Mouse (Mus musculus) T-helper 1 cell (primary cell): Measurements from ENCODE around the gene Tapbpl.

Source experiments
- in situ Hi-C: fragments of 300-600 bp; cut with MboI, MseI; formaldehyde crosslinking; loops from one replicate; pipeline ENCODE4 v1.15.1; 2025; ENCODE audit warnings: high pct_unique_total_duplicates

Gene Tapbpl

DNA sequence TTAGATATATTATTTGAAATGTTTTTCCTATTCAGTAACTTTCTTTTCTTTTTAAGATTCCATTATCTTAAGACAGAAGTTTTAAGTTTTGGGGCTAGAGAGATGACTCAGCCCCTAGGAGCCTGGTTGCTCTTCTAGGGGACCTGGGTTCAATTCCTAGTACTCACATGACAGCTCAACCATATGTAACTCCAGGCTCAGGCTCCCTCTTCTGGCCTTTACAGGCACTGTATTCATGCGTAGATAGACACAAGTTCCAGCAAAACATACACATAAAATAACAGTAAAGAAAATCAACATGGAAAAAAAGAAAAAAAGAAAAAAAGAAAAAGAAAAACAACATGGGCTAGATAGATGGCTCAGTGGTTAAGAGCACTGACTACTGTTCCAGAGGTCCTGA, 21.2 kb downstream of the Tapbpl start:
- in situ Hi-C loops, result no loop called here

DNA sequence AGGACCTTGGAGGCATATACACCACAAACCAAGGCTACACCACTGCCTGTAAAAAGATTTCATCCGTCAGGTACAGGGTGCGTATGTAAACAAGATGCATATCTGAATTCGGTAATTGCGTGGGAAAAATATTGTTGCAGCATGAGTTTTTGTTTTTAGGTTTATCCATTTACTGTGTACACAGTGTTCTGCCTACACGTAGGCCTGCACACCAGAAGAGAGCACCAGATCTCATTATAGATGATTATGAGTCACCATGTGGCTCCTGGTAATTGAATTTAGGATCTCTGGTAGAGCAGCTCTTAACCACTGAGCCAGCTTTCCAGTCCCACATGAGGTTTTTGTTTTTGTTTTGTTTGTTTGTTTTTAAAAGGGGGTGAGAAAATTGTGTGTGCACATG, 34.5 kb downstream of the Tapbpl start:
- in situ Hi-C loops, result no loop called here

DNA sequence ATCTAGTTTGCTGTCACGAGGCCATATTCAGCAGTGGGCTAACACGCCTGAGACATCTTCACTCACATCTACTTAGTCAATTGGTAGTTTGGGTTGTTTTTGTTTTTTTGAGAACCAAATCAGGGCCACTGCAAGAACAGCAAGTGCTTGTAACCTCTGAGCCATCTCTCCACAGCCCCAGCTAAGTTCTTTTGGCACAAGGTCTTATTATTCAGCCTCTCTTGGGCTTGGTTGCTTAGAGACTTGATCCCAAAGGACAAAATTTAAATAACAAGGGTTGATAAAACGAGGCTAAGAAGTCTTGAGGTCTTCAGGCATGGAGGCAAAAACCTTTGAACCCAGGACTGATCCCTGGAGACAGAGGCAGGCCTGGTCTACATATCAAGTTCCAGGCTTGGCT, 35.4 kb downstream of the Tapbpl start:
- in situ Hi-C loops, result no loop called here

DNA sequence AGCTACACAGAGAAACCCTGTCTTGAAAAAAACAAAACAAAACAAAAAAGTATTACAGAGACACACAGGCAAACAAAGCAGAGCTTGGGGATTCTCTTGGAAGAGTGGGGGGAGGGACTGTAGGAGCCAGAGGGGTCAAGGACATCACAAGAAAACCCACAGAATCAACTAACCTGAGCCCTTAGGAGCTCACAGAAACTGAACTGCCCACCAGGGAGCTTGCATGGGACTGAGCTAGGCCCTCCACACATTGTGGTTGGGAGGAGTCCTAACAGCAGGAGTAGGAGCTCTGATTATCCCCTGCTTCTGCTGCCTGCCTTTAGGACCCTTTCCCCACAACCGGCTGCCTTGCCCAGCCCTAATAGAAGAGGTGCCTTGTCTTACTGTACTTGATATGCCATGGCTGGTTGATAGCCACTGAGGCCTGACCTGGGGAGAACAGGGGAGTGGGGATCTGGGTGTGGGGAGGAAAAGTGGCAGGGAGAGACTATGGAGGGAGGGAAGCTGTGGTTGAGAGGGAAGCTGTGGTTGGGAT, 36.1 kb downstream of the Tapbpl start:
- in situ Hi-C loops, result no loop called here

DNA sequence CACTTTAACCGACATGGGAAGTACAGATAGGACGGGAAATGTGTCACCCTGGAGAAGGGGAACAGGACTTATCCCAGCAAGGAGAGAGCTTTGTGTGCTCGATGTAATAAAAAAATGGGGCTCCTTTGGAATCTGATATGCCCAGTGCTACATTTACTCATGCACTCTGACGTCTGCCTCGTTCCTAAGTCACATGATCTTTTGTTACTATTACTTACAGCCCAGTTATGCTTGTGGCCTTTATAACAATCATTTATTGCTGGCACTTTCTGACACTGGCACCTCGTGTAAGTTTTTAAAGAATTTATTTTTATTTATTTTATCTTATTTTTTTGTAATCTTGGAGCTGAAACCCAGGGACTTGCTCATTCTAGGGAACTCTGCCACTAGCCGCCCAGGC, 38.3 kb downstream of the Tapbpl start:
- in situ Hi-C loops, result loop anchor here (5.0 kb wide), 1 partner anchor 79 kb away; no protein-coding TSS in a partner anchor

DNA sequence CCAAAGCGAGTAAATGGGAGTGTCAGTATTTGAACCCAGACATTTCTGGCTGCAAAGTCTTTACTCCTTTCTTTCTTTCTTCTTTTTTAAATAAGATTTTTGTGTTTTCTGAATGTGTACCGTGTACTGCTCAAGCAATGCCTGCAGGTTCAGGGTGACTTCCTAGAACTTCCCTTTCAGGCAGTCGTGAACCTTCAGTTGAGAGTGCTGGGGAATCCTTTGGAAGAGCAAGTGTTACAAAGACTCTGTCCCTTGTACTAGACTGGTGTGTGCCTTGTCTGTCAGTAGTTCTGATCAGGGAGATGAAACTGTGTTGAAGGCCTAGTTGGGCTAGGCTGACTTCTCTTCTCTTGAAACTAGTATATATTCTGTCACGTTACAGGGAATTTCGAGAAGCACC, 38.8 kb downstream of the Tapbpl start:
- in situ Hi-C loops, result loop anchor here (5.0 kb wide), 1 partner anchor 79 kb away; no protein-coding TSS in a partner anchor

DNA sequence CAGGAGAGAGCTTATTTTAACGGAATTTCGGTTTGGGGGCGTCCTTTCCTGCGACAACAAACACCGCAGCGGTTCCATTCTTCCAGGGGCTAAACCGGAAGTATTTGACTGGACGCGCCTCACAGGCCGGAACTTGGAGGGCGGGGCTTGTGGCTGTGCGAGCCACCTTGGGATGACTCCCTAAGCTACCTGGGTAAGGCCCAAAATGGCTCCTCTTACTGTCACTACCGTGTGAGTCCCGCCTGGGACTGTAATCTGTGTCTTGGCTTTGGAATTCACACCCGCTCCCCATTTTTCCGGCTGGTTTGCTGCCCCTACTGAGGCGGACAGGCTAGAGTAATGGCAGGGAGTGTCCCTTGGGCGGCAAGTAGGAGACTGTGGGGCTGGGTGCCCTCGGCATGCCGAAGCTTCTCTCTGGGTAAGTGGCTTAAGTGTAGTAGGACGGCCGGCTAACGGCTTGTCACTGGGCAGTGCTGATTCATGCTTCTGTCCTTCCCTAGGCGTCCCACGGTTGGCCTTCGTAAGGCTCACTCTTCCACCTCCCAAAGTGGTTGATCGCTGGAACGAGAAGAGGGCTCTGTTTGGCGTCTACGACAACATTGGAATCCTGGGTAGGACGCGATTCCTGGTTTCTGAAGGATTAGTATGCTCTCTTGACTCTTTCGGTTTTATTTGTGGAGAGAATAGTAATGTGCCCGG, 39.5 kb downstream of the Tapbpl start:
- in situ Hi-C loops, result loop anchor here (5.0 kb wide), 1 partner anchor 80 kb away; no protein-coding TSS in a partner anchor

DNA sequence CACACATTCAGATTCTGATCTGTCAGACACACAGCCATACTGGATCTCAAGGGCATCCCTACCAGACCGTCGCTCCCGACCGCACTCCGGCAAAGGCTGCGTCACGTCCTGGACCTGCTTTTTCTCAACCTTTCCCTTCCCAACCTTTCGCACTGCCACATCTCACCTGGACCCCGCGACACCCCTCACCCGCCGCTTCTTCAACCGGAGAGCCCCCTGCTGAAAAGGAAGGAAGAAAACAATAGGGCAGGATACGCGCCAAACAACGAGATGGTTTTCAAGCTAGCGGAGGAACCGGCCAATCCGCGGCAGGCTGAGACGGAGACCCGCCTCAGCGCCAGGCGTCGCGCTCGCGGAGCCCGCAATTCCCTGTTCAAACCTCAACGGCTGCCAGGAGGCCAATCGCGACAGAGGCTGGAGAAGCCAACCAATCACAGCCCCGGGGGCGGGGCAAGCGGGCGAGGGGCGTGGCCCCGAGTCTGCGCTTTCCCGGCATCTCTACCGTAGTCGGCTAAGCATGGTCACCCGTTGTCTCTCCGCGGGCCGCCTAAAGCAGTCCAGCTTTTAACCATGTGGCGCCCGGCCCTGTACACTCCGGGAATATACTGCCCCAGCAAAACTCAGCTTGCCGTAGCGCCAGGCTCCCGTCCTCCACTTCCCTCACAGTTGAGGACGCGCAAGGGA, 40.2 kb downstream of the Tapbpl start, which contains the start of the genes Ncapd2 and Mrpl51:
Gene Ncapd2 (minus strand): TSS at position 370 of the 684 bp plus-strand sequence.
Gene Mrpl51 (plus strand): TSS at position 470 of the 684 bp plus-strand sequence.
- in situ Hi-C loops, result loop anchor here (5.0 kb wide), 1 partner anchor 81 kb away; no protein-coding TSS in a partner anchor

DNA sequence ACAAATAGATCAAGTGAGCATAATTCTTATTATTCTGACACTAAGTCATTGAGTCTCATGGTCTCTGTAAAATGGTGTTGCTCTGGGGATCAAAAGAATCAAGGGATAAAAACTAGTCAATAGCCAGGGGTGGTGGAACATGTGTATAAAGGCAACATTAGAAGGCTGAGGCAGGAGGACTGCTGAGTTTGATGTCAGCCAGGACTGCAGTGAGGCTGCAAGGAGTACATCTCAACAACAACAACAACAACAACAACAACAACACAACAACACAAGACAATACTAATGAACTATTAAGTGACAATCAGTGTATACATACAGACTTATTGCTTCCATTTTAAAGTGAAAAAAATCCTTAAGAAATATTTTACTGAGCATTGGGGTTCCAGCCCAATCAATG, 40.8 kb downstream of the Tapbpl start:
- in situ Hi-C loops, result loop anchor here (5.0 kb wide), 1 partner anchor 81 kb away; no protein-coding TSS in a partner anchor

DNA sequence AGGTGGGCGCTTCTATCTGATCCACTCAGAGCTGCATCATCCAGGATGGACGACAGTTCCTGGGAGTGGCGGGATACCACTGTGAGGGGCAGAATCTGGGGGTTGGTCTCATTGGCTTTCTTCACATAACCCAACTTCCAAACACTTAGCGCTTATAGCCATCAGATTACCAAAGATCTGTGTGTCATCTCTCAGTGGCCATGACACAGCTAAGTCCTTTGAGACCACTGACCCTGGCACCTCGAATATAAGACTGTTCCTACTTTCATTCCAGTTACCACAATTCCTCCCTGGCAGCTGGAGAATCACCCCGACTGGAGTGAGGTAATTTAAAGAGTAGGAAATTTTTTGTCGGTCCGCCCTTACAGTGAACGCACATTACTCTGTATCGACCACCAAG, 45.5 kb downstream of the Tapbpl start:
- in situ Hi-C loops, result loop anchor here (5.0 kb wide), 1 partner anchor 41 kb away; no protein-coding TSS in a partner anchor

DNA sequence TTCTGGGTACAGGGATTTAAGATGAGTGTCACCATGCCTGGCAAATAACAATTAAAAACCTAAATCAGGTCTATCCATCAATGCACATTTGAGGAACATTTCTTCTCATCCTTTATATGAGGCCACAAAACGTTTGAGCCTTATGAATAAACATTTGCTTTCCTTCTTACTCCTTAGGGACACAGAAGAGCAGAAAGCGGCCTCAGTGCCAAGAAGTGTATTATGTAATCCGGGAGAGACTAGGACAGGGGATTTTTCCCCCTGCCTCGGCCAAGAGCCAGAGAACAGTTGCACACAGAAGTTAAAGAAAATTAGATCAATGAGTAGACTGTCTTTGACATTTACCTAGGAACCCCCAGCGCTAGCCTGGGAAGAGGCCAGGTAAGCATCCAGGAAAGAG, 49.5 kb downstream of the Tapbpl start:
- in situ Hi-C loops, result loop anchor here (5.0 kb wide), 1 partner anchor 60 kb away; no protein-coding TSS in a partner anchor

DNA sequence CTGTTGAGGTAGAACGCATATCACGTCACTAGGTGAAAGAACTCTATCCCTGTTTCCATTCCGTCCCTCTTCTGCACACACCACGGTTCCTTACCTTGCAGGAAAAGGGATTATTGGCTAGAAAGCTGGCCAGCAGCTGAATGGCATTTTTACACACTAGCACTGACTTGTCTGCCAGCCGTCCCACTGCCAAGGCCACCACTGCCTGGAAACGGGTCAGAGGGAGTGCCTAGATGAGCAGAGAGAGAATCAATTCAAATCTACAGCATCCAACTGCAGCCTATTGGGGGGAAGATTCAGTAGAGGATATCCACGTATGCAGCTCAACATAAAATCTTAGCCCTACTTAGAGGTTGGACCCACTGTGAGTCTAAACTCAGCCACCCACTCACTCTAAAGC, 52.1 kb downstream of the Tapbpl start:
- in situ Hi-C loops, result no loop called here

DNA sequence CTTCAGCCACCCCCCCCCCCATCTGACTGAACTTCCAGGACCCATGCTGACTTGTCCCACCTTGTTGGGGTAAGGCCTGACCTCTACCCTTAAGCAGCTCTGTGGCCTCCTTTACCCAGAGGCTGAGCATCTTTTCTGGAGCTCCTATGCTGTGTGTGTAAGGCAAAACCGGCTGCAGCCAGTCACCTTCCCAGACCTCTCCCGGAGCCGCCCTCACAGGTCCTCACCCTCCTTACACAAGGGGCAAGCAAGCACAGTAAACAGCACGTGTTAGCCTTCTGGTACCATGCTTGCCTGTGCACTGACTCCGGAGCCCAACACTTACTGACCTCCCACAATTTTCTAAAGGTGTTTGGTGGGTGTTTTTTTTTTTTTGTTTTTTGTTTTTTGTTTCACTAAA, 56.2 kb downstream of the Tapbpl start:
- in situ Hi-C loops, result no loop called here
